8 mouse cellular contexts compared by ENCODE assay signal in genomic region chr6:6216507-6217285, GRCm38 (mm10). TPM values are rescaled to one million over a fixed set of nuclear protein-coding genes. Genes with fewer than 3 reads are reported as not detected.
DNase-seq lines count a peak whose midpoint lies in the region; ATAC-seq lines count a peak whose summit lies in the region.

Slc25a13 (minus strand) TSS chr6:6217173.

- no peaks in the 10 kb centered on the region for H3K9me3 ChIP-seq in embryonic facial prominence, embryonic 14.5 days (ENCODE audit: control insufficient read depth, low read length)
- no peaks in the 10 kb centered on the region for H3K9me3 ChIP-seq in heart, embryonic 16.5 days (replicated peaks; ENCODE audit: control insufficient read depth, low read length)

- H3K4me2 ChIP-seq in embryonic facial prominence, embryonic 14.5 days (ENCODE audit: low read depth, low read length) = peak within 1 kb of the TSS; percentile 95
- peak within 1 kb of the TSS; percentile 82 for H3K4me2 ChIP-seq in heart, embryonic 16.5 days (ENCODE audit: low read depth, low read length)

- WGBS in embryonic facial prominence, embryonic 14.5 days = 1% methylated on average over 34 of the region's 51 CpGs
- under 1% methylated on average over 51 of the region's 51 CpGs for WGBS in heart, embryonic 16.5 days

- DNase-seq in ES-CJ7 (ENCODE audit: low read depth, low spot score) = peak; percentile 78
- DNase-seq in adrenal gland, postnatal 4 days (ENCODE audit: low spot score in 2 of 2) = peak; percentile 61 to 64
- DNase-seq in embryonic facial prominence, embryonic 14.5 days (ENCODE audit: low spot score) = peak; percentile 81
- DNase-seq in kidney, postnatal 25 days = peak; percentile 84 to 95
- DNase-seq in lung, postnatal 4 days = peak; percentile 81 to 87
- DNase-seq in retina, postnatal 1 day = peak; percentile 90
- DNase-seq in urinary bladder, postnatal 25 days (ENCODE audit: low spot score) = peak; percentile 55

- H3K4me1 ChIP-seq in embryonic facial prominence, embryonic 14.5 days (ENCODE audit: control insufficient read depth, insufficient read depth, low read length) = 0 out of 2 replicates have a peak, but pooled peaks cover 10% of the 10 kb centered on the region
- H3K4me1 ChIP-seq in heart, embryonic 16.5 days (ENCODE audit: control insufficient read depth, insufficient read depth, low read length) = peaks cover 18% of the 10 kb centered on the region

- no peaks in the 10 kb centered on the region for H3K27me3 ChIP-seq in embryonic facial prominence, embryonic 14.5 days (replicated peaks; ENCODE audit: control insufficient read depth, insufficient read depth, low read length)
- no peaks in the 10 kb centered on the region for H3K27me3 ChIP-seq in heart, embryonic 16.5 days (ENCODE audit: control insufficient read depth, insufficient read depth, low read length)

- ATAC-seq in embryonic facial prominence, embryonic 14.5 days (ENCODE audit: low read depth) = peak; percentile 94
- peak; percentile 93 for ATAC-seq in heart, embryonic 16.5 days (replicated peaks; ENCODE audit: extremely low read depth, insufficient read depth, low FRiP score)

- H3K4me3 ChIP-seq in embryonic facial prominence, embryonic 14.5 days (ENCODE audit: low read depth, low read length) = peak within 1 kb of the TSS; percentile 69
- H3K4me3 ChIP-seq in heart, embryonic 16.5 days (ENCODE audit: low read length) = peak within 1 kb of the TSS; percentile 77

- H3K27ac ChIP-seq in embryonic facial prominence, embryonic 14.5 days (replicated peaks; ENCODE audit: low read depth, low read length) = 0 out of 2 replicates have a peak within 1 kb of the TSS, but pooled peaks have one; percentile 13
- peak within 1 kb of the TSS; percentile 89 for H3K27ac ChIP-seq in heart, embryonic 16.5 days (ENCODE audit: low read length)

- H3K9ac ChIP-seq in embryonic facial prominence, embryonic 14.5 days (ENCODE audit: low read depth, low read length) = peak within 1 kb of the TSS; percentile 84
- H3K9ac ChIP-seq in heart, embryonic 16.5 days (ENCODE audit: low read length) = peak within 1 kb of the TSS; percentile 92

- H3K36me3 ChIP-seq in embryonic facial prominence, embryonic 14.5 days (ENCODE audit: control insufficient read depth, insufficient read depth, low read length) = no peaks in the 10 kb centered on the region
- no peaks in the 10 kb centered on the region for H3K36me3 ChIP-seq in heart, embryonic 16.5 days (ENCODE audit: control insufficient read depth, insufficient read depth)

RNA-seq across cellular contexts. Expression of gene Slc25a13, which starts in this region (rescaled TPM):
- total RNA-seq in adrenal gland, postnatal 4 days (2021) = 10 to 100 TPM; 50.9 to 60.0 TPM
- polyA plus RNA-seq in embryonic facial prominence, embryonic 14.5 days (2014; fragmentation: Nextera tagmentation; extraction: Ambion mirVana) = 16.9 and 18.1 TPM in 2 replicates
- polyA plus RNA-seq in heart, embryonic 16.5 days (2015; fragmentation: Nextera tagmentation; extraction: Ambion mirVana) = 54.3 and 54.4 TPM in 2 replicates

Comparison
In these comparisons a context has a peak if more than half of its experiments do, and no peak if none do; other contexts are left out.
1. Peak in every context shown above with its lines: DNase-seq, ATAC-seq, H3K4me3 ChIP-seq and H3K27ac ChIP-seq.